Mouse (Mus musculus) limb, embryonic 14.5 days (tissue): ENCODE measurements around the gene Anxa2. TPM values are rescaled to one million over a fixed set of nuclear protein-coding genes. Genes with fewer than 3 reads are reported as not detected.

Source experiments
- ATAC-seq: fragments of 200-750 bp; cut with Nextera tagmentation; 2 replicates; pipeline ENCODE4 v1.8.0; 2017; ENCODE audit warnings: low read depth, moderate number of reproducible peaks, moderate TSS enrichment; ENCODE audit not compliant: low FRiP score
- DNase-seq: peaks from one replicate; pipeline ENCODE4 v3.0.0-alpha.2; 2015; ENCODE audit warnings: low spot score
- H3K27ac ChIP-seq: fragments of 300-500 bp; sonication (generic); replicated peaks from 2 replicates; pipeline ENCODE4 v1.5.1; 2014; ENCODE audit warnings: low read depth, mild to moderate bottlenecking, low read length, moderate library complexity, mixed read lengths
- H3K27me3 ChIP-seq: fragments of 300-500 bp; sonication (generic); 2 replicates; pipeline ENCODE4 v1.6.1; 2014; ENCODE audit warnings: low read length, mixed read lengths; ENCODE audit not compliant: control insufficient read depth, insufficient read depth
- H3K36me3 ChIP-seq: fragments of 300-500 bp; sonication (generic); 2 replicates; pipeline ENCODE4 v1.6.1; 2014; ENCODE audit warnings: mild to moderate bottlenecking, low read length, moderate library complexity, mixed read lengths; ENCODE audit not compliant: control insufficient read depth, insufficient read depth
- H3K4me1 ChIP-seq: fragments of 300-500 bp; sonication (generic); 2 replicates; pipeline ENCODE4 v1.6.1; 2014; ENCODE audit warnings: antibody characterized with exemption, low read length, mixed read lengths; ENCODE audit not compliant: control insufficient read depth, insufficient read depth
- H3K4me2 ChIP-seq: fragments of 300-500 bp; sonication (generic); replicated peaks from 2 replicates; pipeline ENCODE4 v1.6.1; 2014; ENCODE audit warnings: low read depth, mild to moderate bottlenecking, low read length, moderate library complexity; ENCODE audit not compliant: severe bottlenecking
- H3K4me3 ChIP-seq: fragments of 300-500 bp; sonication (generic); replicated peaks from 2 replicates; pipeline ENCODE4 v1.5.1; 2014; ENCODE audit warnings: low read length
- H3K9ac ChIP-seq: fragments of 300-500 bp; sonication (generic); 2 replicates; pipeline ENCODE4 v1.6.1; 2014; ENCODE audit warnings: mild to moderate bottlenecking, low read depth, low read length, moderate library complexity; ENCODE audit not compliant: severe bottlenecking
- H3K9me3 ChIP-seq: fragments of 300-500 bp; sonication (generic); 2 replicates; pipeline ENCODE4 v1.6.1; 2016; ENCODE audit warnings: low read length; ENCODE audit not compliant: control insufficient read depth
- POLR2A ChIP-seq: fragments of 200-500 bp; IDR thresholded peaks from 2 replicates; pipeline ENCODE4 v1.8.0; 2012; ENCODE audit warnings: inconsistent platforms, mild to moderate bottlenecking, moderate library complexity, borderline replicate concordance; ENCODE audit not compliant: insufficient read depth, insufficient read length; ENCODE audit errors: extremely low read depth
- WGBS: fragments of 180-500 bp; shearing (Covaris S2); extraction: QIAGEN DNeasy Blood & Tissue Kit; methylation state at CpG from one replicate; pipeline ENCODE4 v1.1.7; 2014; 5-methylcytosine and 5-hydroxymethylcytosine counted together
- polyA plus RNA-seq, 2 experiments: library from polyadenylated mRNA; depleted of rRNA in 1 of 2; stranded (reverse) in 1 of 2; unstranded in 1 of 2; fragments of >200 nt; fragmentation: Nextera tagmentation in 1 of 2; extraction: Ambion mirVana in 1 of 2; gene quantifications; 2 replicates each; pipeline versions ENCODE4 v1.2.1 to v1.2.3; 2012 to 2014

The Anxa2 gene
- polyA plus RNA-seq, 2 experiments, result 760 to 1,417 TPM

DNA sequence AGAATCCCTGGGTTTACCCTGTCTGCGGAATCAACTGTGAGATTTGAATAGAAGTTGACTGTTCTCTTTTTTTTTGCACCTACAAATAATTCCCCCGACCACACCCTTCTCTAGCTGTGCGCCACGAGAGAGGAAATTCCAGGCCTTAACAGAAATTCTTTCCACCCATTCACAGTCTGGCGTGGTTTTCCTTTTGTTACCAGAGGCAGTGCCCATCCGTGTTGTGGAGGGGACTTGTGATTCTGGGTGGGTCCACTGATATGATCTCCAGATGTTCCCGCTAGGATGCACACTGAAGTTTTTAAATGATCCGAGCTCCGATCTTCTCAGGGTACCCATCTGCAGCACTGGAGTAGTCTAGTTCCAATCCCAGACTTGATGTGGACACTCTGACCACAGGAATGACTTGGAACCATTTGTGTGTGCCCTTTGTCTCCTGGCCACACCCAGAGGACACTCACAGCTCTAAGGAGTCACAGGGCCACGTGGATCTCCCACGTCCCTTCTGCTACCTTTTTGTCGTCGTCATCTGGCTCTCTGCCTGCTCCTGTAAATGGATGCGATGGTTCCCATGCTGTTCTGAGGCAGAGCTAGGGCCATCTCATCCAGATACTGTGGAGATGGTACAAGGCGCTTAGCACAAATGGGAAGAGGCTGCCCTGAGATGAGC, 3.1 kb downstream of the Anxa2 start:
- H3K4me2 ChIP-seq, result peak overlapping the region; percentile 73
- ATAC-seq, result no peak
- no peak for TF ChIP-seq POLR2A
- no peaks in the 10 kb centered on the region for H3K9me3 ChIP-seq
- peak overlapping the region; percentile 5; the same call in 1 of the 2 replicates for H3K9ac ChIP-seq
- peaks cover 21% of the 10 kb centered on the region for H3K36me3 ChIP-seq
- no peaks in the 10 kb centered on the region for H3K27me3 ChIP-seq
- peak overlapping the region; percentile 82 for H3K27ac ChIP-seq
- 61% methylated on average over 15 of the region's 15 CpGs for WGBS
- 0 out of 2 replicates have a peak overlapping the region, but pooled peaks have one; percentile 4 for H3K4me3 ChIP-seq
- peaks cover 71% of the 10 kb centered on the region for H3K4me1 ChIP-seq
- DNase-seq, result no peak

DNA sequence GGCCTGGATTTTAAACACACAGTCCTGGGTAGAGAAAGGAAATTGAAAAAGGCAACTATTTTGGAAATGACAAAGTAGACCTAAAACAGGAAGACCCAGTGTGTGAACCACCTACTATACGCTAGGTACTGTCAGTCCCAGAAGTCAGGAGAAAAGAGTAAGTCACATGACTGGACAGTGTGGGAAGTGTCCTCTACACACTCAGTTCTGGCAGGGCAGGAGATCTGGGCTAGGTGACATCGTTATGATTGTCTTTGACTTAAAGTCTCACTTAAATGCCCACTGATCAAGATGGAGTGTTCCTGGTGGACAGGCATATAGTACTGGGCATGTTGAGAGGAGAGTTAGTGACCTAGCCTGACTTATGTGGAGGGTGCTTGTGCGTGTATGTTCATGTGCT, 3.7 kb downstream of the Anxa2 start:
- 96% methylated on average over 3 of the region's 3 CpGs for WGBS
- ATAC-seq, result no peak
- Histone ChIP-seq H3K4me2 (peak overlapping the region; percentile 73), H3K36me3 (peaks cover 27% of the 10 kb centered on the region), H3K27me3 (no peaks in the 10 kb centered on the region), H3K9ac (0 out of 2 replicates have a peak overlapping the region, but pooled peaks have one; percentile 13), H3K9me3 (no peaks in the 10 kb centered on the region), H3K27ac (peak overlapping the region; percentile 82), H3K4me3 (peak overlapping the region; percentile 10; the same call in 1 of the 2 replicates), H3K4me1 (peaks cover 73% of the 10 kb centered on the region)
- DNase-seq, result no peak
- TF ChIP-seq POLR2A, result no peak

DNA sequence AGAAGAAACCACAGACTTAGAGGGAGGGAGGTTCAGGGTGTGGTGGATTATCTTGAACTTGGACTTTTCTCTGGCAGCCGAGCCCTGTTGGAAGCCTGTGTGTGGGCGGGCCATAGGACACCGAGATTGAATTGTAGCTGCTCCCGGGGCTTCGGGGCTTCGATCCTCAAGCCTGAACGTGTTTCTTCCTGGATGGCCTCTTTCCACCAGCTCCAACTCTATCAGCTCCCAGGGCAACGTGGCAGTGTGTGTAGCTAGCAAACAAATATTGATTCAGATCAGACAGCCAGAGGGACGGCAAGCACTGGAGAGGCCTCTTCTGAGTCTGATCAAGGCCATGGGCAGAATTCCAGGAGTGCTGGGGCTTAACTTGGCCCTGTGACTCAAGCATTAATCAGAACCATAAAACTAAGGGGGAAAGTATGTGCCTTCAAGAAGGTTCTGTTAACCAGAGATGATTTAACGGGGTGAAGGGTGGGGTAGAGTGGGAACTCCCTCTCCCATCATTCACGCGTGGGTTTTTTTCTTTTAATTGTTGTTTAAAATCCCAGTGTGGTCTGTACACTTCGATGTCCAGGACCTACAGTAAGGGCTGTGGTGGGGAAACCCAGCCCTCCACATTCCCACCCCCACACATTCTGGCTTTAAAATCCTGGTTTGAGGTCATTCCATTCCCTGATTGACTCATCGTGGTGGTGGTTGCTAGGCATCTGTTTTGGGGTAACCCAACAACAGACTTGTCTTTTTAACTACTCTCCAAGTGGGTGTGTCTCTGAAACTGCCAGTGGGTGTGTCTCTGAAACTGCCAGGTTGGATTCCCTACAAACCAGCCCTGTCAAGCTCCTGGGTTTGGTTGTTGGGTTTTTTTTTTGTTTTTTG, 4.6 kb downstream of the Anxa2 start:
- peaks cover 66% of the 10 kb centered on the region for H3K4me1 ChIP-seq
- DNase-seq, result peak; percentile 95

DNA sequence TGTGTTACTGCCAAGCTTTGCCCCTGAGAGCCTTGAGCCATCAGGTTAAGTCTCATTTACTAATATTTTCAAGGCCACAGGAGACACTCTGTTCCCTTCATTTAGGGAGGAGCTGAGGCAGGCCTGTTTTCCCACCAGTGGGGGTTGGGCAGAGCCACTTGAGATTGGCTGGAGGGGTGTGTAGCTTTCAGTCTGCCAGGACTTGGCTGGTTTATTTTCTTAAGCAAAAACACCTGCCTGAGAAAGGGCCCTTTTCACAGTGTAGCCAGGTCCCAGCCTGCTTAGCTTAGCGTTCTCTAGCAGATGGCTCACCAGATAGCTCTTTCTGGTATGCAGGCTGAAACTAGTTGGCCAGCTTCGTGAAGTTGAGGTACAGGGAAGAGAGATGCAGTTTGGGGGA, 5.6 kb downstream of the Anxa2 start:
- H3K9me3 ChIP-seq, result no peaks in the 10 kb centered on the region
- peak overlapping the region; percentile 82 for H3K27ac ChIP-seq
- H3K4me1 ChIP-seq, result peaks cover 63% of the 10 kb centered on the region
- DNase-seq, result peak; percentile 87
- H3K27me3 ChIP-seq, result no peaks in the 10 kb centered on the region
- no peak overlapping the region for H3K9ac ChIP-seq
- ATAC-seq, result peak; percentile 46; the same call in 1 of the 2 replicates
- peak overlapping the region; percentile 37; the same call in 1 of the 2 replicates for H3K4me2 ChIP-seq
- peaks cover 30% of the 10 kb centered on the region for H3K36me3 ChIP-seq
- H3K4me3 ChIP-seq, result no peak overlapping the region
- WGBS, result 5% methylated on average over 2 of the region's 2 CpGs
- TF ChIP-seq POLR2A, result no peak

More for the DNA sequence above, 4.6 kb downstream of the Anxa2 start:
- Histone ChIP-seq H3K27me3 (no peaks in the 10 kb centered on the region), H3K9ac (peak overlapping the region; percentile 13; the same call in 1 of the 2 replicates), H3K4me3 (peak overlapping the region; percentile 10), H3K4me2 (peak overlapping the region; percentile 37), H3K27ac (peak overlapping the region; percentile 82), H3K36me3 (peaks cover 30% of the 10 kb centered on the region), H3K9me3 (no peaks in the 10 kb centered on the region)
- peak; percentile 59 for ATAC-seq
- 10% methylated on average over 14 of the region's 14 CpGs for WGBS
- TF ChIP-seq POLR2A, result no peak

- peaks cover 30% of the 10 kb centered on the region for H3K36me3 ChIP-seq
- H3K27me3 ChIP-seq, result no peaks in the 10 kb centered on the region
- peak overlapping the region; percentile 82; the same call in 1 of the 2 replicates for H3K27ac ChIP-seq
- H3K4me2 ChIP-seq, result no peak overlapping the region
- H3K4me3 ChIP-seq, result no peak overlapping the region
- no peak overlapping the region for H3K9ac ChIP-seq
- no peaks in the 10 kb centered on the region for H3K9me3 ChIP-seq
- 86% methylated on average over 7 of the region's 7 CpGs for whole genome bisulfite sequencing
- no peak for DNase-seq
- ATAC-seq, result no peak
- peaks cover 62% of the 10 kb centered on the region for H3K4me1 ChIP-seq
- no peak for TF ChIP-seq POLR2A
These were observed 6.5 kb downstream of the Anxa2 start for GRCm38 (mm10) chr9:69459876-69460275.
